Mouse (Mus musculus) CH12.LX (cell line): ENCODE measurements at regions not wholly inside any gene's neighbourhood (a gene's known extent, or its start where the extent isn't known, plus 50 kb on each side); places are given as distances from the start of the nearest gene placed in this dataset.

ENCODE experiments used
- DNase-seq: peaks from one replicate; pipeline ENCODE4 v3.0.0-alpha.2; 2013; ENCODE audit errors: extremely low read depth
- H3K27ac ChIP-seq: 2 replicates; pipeline ENCODE4 v1.5.1; 2012; ENCODE audit warnings: low read depth, mild to moderate bottlenecking, control low read depth, moderate library complexity; ENCODE audit not compliant: insufficient read depth
- H3K27me3 ChIP-seq: replicated peaks from 2 replicates; pipeline ENCODE3; 2012; ENCODE audit warnings: inconsistent platforms
- H3K36me3 ChIP-seq, 2 experiments: replicated peaks in 1 of 2; 2 replicates each; pipeline versions ENCODE3 to v1.6.1; 2012; ENCODE audit warnings: inconsistent platforms in 1 of 2, low read length in 1 of 2, mild to moderate bottlenecking in 1 of 2, mixed read lengths in 1 of 2, moderate library complexity in 1 of 2; ENCODE audit not compliant: control insufficient read depth in 1 of 2, insufficient read depth in 1 of 2
- H3K4me1 ChIP-seq, 2 experiments: 2 replicates each; pipeline ENCODE4 v1.6.1; 2012; ENCODE audit warnings: inconsistent platforms in 1 of 2, moderate library complexity in 1 of 2; ENCODE audit not compliant: insufficient read depth in 2 of 2, control insufficient read depth in 1 of 2
- H3K4me2 ChIP-seq: 2 replicates; pipeline ENCODE4 v1.6.1; 2012; ENCODE audit warnings: low read depth, mild to moderate bottlenecking, control low read depth; ENCODE audit not compliant: poor library complexity, insufficient read depth, severe bottlenecking
- H3K4me3 ChIP-seq, 3 experiments: fragments of 150-350 bp in 1 of 3; sonication (generic) in 1 of 3; replicated peaks in 1 of 3; 2 replicates each; pipeline versions ENCODE3 to v1.5.1; 2011 to 2012; ENCODE audit warnings: low read depth in 2 of 3, low read length in 2 of 3, mild to moderate bottlenecking in 2 of 3, moderate library complexity in 2 of 3, control low read depth in 1 of 3, improper control_type of control experiment in 1 of 3, inconsistent platforms in 1 of 3, mixed read lengths in 1 of 3; ENCODE audit not compliant: poor library complexity in 1 of 3
- H3K79me2 ChIP-seq: replicated peaks from 2 replicates; pipeline ENCODE4 v1.6.1; 2012; ENCODE audit warnings: mild to moderate bottlenecking, moderate library complexity; ENCODE audit not compliant: control insufficient read depth, poor library complexity, insufficient read depth, severe bottlenecking; ENCODE audit errors: extremely low read depth
- H3K9ac ChIP-seq: 2 replicates; pipeline ENCODE4 v1.6.1; 2012; ENCODE audit warnings: low read depth, mild to moderate bottlenecking, control low read depth, moderate library complexity; ENCODE audit not compliant: insufficient read depth
- H3K9me3 ChIP-seq: replicated peaks from 2 replicates; pipeline ENCODE3; 2012; ENCODE audit warnings: low read length, inconsistent platforms, mixed read lengths
- CHD1 ChIP-seq: IDR thresholded peaks from 2 replicates; pipeline ENCODE4 v1.6.1; 2012; ENCODE audit warnings: low read depth, low read length, improper control_type of control experiment, inconsistent platforms
- CTCF ChIP-seq, 2 experiments: IDR thresholded peaks in 1 of 2; conservative IDR thresholded peaks in 1 of 2; 2 replicates each; pipeline ENCODE4 v1.5.1; 2011 to 2012; ENCODE audit warnings: low read depth in 2 of 2, low read length in 2 of 2, improper control_type of control experiment in 1 of 2, inconsistent platforms in 1 of 2, mild to moderate bottlenecking in 1 of 2, moderate library complexity in 1 of 2
- E2F4 ChIP-seq: IDR thresholded peaks from 2 replicates; pipeline ENCODE4 v1.6.1; 2011; ENCODE audit warnings: low read depth, low read length, improper control_type of control experiment; ENCODE audit not compliant: insufficient replicate concordance
- ELF1 ChIP-seq: IDR thresholded peaks from 2 replicates; pipeline ENCODE4 v1.6.1; 2014; ENCODE audit warnings: low read depth, mild to moderate bottlenecking, inconsistent platforms, low read length, improper control_type of control experiment
- EP300 ChIP-seq: IDR thresholded peaks from 2 replicates; pipeline ENCODE4 v1.6.1; 2011; ENCODE audit warnings: low read length, improper control_type of control experiment
- GABPA ChIP-seq: IDR thresholded peaks from 2 replicates; pipeline ENCODE4 v1.6.1; 2012; ENCODE audit warnings: low read depth, low read length, improper control_type of control experiment, inconsistent platforms; ENCODE audit not compliant: insufficient replicate concordance
- IRF4 ChIP-seq: IDR thresholded peaks from 2 replicates; pipeline ENCODE4 v1.6.1; 2014; ENCODE audit warnings: low read depth, mild to moderate bottlenecking, inconsistent platforms, low read length, improper control_type of control experiment
- JUND ChIP-seq: conservative IDR thresholded peaks from 2 replicates; pipeline ENCODE4 v1.6.1; 2011; ENCODE audit warnings: low read depth, low read length, improper control_type of control experiment
- KAT2A ChIP-seq: IDR thresholded peaks from 2 replicates; pipeline ENCODE4 v1.6.1; 2012; ENCODE audit warnings: low read length, improper control_type of control experiment, inconsistent platforms; ENCODE audit not compliant: insufficient replicate concordance
- MAX ChIP-seq: IDR thresholded peaks from 2 replicates; pipeline ENCODE4 v1.6.1; 2011; ENCODE audit warnings: low read length, improper control_type of control experiment
- MAZ ChIP-seq: IDR thresholded peaks from 2 replicates; pipeline ENCODE4 v1.6.1; 2012; ENCODE audit warnings: low read depth, mild to moderate bottlenecking, inconsistent platforms, low read length, improper control_type of control experiment, moderate library complexity
- NELFE ChIP-seq: IDR thresholded peaks from 2 replicates; pipeline ENCODE4 v1.6.1; 2011; ENCODE audit warnings: low read depth, low read length, improper control_type of control experiment
- POLR2AphosphoS2 ChIP-seq: IDR thresholded peaks from 2 replicates; pipeline ENCODE4 v1.6.1; 2011; ENCODE audit warnings: low read depth, low read length, improper control_type of control experiment
- RAD21 ChIP-seq: IDR thresholded peaks from 2 replicates; pipeline ENCODE4 v1.6.1; 2011; ENCODE audit warnings: low read depth, mild to moderate bottlenecking, low read length, improper control_type of control experiment, moderate library complexity
- RCOR1 ChIP-seq: conservative IDR thresholded peaks from 2 replicates; pipeline ENCODE4 v1.6.1; 2012; ENCODE audit warnings: low read depth, mild to moderate bottlenecking, inconsistent platforms, low read length, improper control_type of control experiment
- SMC3 ChIP-seq: IDR thresholded peaks from 2 replicates; pipeline ENCODE4 v1.6.1; 2011; ENCODE audit warnings: low read depth, low read length, improper control_type of control experiment
- TBP ChIP-seq: conservative IDR thresholded peaks from 2 replicates; pipeline ENCODE4 v1.6.1; 2011; ENCODE audit warnings: low read depth, low read length, improper control_type of control experiment
- ZC3H11A ChIP-seq: IDR thresholded peaks from 2 replicates; pipeline ENCODE4 v1.6.1; 2012; ENCODE audit warnings: low read depth, mild to moderate bottlenecking, inconsistent platforms, low read length, improper control_type of control experiment
- ZKSCAN1 ChIP-seq: IDR thresholded peaks from 2 replicates; pipeline ENCODE4 v1.6.1; 2012; ENCODE audit warnings: low read depth, inconsistent platforms, low read length, improper control_type of control experiment, borderline replicate concordance
- ZNF384 ChIP-seq: IDR thresholded peaks from 2 replicates; pipeline ENCODE4 v1.6.1; 2012; ENCODE audit warnings: low read depth, low read length, improper control_type of control experiment, inconsistent platforms
- dilution Hi-C: fragments of 300-500 bp; cut with MboI; formaldehyde crosslinking; loops from 2 replicates; pipeline ENCODE4 v1.14.3; 2020; ENCODE audit warnings: low sequenced_read_pairs; ENCODE audit not compliant: extremely low pct_unique_long_range_greater_than_20kb, extremely low pct_ligation_motif_present
- in situ Hi-C: fragments of 300-500 bp; cut with MboI; formaldehyde crosslinking; loops from 3 replicates; pipeline ENCODE4 v1.14.3; 2019; ENCODE audit warnings: low sequenced_read_pairs, low pct_ligation_motif_present, low pct_unique_long_range_greater_than_20kb, mixed read lengths

DNA sequence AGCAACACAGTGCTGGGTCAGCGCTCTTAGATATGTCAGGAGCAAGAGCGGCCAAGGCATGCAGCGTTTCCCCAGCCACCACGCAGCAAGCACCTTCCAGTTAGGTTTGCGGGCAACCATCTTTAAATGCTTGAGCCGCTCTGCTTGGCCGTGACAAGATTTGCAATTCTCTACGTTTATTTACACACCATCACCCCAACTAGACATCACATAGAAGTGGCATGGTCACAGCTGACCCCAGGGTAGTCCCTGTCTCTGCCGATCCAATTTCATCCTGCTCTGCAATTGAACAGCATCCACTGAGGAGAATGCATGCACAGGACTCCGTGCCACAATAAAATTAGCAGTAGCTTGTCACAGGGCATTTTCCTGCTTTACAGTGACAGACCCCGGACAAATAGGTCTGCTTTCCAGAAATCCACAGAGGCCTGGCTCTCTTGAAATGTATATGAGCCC, 669.2 kb downstream of the Nr4a2 start:
- H3K79me2 ChIP-seq, result no peaks in the 10 kb centered on the region
- dilution Hi-C loops, result no loop called here
- H3K27ac ChIP-seq, result no peak overlapping the region
- H3K9ac ChIP-seq, result no peak overlapping the region
- peaks cover 0 to 21% of the 10 kb centered on the region in 2 experiments; a peak in 2 of 4 replicates for H3K4me1 ChIP-seq
- H3K27me3 ChIP-seq, result no peaks in the 10 kb centered on the region
- no peaks in the 10 kb centered on the region for H3K9me3 ChIP-seq
- no peak for TF ChIP-seq RAD21
- no peak for TF ChIP-seq MAX
- no peak for TF ChIP-seq GABPA
- no peak for TF ChIP-seq IRF4
- no peak for TF ChIP-seq KAT2A
- no peak for TF ChIP-seq MAZ
- no peak for TF ChIP-seq ELF1
- TF ChIP-seq TBP, result no peak
- TF ChIP-seq E2F4, result no peak
- no peak for TF ChIP-seq RCOR1
- no peak for TF ChIP-seq ZNF384
- TF ChIP-seq ZC3H11A, result no peak
- TF ChIP-seq POLR2AphosphoS2, result no peak
- TF ChIP-seq CHD1, result no peak
- no peak for TF ChIP-seq NELFE
- no peak for TF ChIP-seq CTCF (conservative IDR thresholded peaks at IDR 0.05 in 1 of 2, IDR thresholded peaks at IDR 0.05 in 1 of 2; ENCODE audit: low read depth in 2 of 2, low read length in 2 of 2)
- TF ChIP-seq SMC3, result no peak
- TF ChIP-seq, all 38 proteins: peak for 0
- Histone ChIP-seq H3K4me3 (no peak overlapping the region), H3K36me3 (no peaks in the 10 kb centered on the region), H3K4me2 (no peak overlapping the region)
- DNase-seq, result no peak
- in situ Hi-C loops, result no loop called here

DNA sequence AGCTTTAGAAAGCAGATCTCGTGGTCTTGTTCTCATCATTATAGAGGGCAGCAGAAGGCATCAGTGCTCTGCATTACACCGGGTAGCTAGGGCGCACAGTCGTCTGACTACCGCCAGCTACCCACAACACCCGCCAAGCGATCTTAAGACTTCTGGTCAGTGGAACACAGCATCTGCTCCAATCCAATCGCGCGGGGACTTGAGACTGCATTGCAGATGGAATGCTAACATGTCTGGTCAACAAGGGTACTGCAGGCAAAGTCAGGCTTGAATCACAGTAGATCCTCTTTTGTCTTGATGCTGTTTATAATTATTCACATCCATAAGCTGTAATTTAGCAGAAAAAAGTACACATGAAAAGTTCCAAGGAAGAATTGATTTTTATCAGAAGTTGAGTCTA, 682.9 kb downstream of the Nr4a2 start:
- H3K36me3 ChIP-seq, result no peaks in the 10 kb centered on the region
- H3K27ac ChIP-seq, result no peak overlapping the region
- in situ Hi-C loops, result no loop called here
- no peaks in the 10 kb centered on the region for H3K79me2 ChIP-seq
- no peaks in the 10 kb centered on the region for H3K27me3 ChIP-seq
- no peak overlapping the region for H3K9ac ChIP-seq
- H3K4me3 ChIP-seq, result no peak overlapping the region
- TF ChIP-seq JUND (no peak), ZKSCAN1 (no peak), EP300 (no peak), POLR2AphosphoS2 (no peak)
- TF ChIP-seq, all 38 proteins: peak for 0
- Histone ChIP-seq H3K4me1 (no peaks in the 10 kb centered on the region), H3K9me3 (no peaks in the 10 kb centered on the region), H3K4me2 (no peak overlapping the region)
- dilution Hi-C loops, result no loop called here
- no peak for DNase-seq
